Mouse (Mus musculus) CH12.LX (cell line): Measurements from ENCODE around the gene Pelp1.
A peak's percentile ranks its signal among the peaks of the same experiment; 100 is the strongest.

Source experiments
- CHD2 ChIP-seq: IDR thresholded peaks from 2 replicates; pipeline ENCODE4 v1.6.1; 2011; ENCODE audit warnings: low read length, improper control_type of control experiment
- CTCF ChIP-seq, 2 experiments: IDR thresholded peaks in 1 of 2; conservative IDR thresholded peaks in 1 of 2; 2 replicates each; pipeline ENCODE4 v1.5.1; 2011 to 2012; ENCODE audit warnings: low read depth in 2 of 2, low read length in 2 of 2, improper control_type of control experiment in 1 of 2, inconsistent platforms in 1 of 2, mild to moderate bottlenecking in 1 of 2, moderate library complexity in 1 of 2
- EP300 ChIP-seq: IDR thresholded peaks from 2 replicates; pipeline ENCODE4 v1.6.1; 2011; ENCODE audit warnings: low read length, improper control_type of control experiment
- MAFK ChIP-seq: IDR thresholded peaks from 2 replicates; pipeline ENCODE4 v1.6.1; 2011; ENCODE audit warnings: low read length, improper control_type of control experiment; ENCODE audit not compliant: insufficient replicate concordance
- POLR2A ChIP-seq: IDR thresholded peaks from 2 replicates; pipeline ENCODE4 v1.6.1; 2011; ENCODE audit warnings: low read depth, mild to moderate bottlenecking, improper control_type of control experiment, low read length
- TCF12 ChIP-seq: IDR thresholded peaks from 2 replicates; pipeline ENCODE4 v1.6.1; 2014; ENCODE audit warnings: low read depth, mild to moderate bottlenecking, inconsistent platforms, low read length, improper control_type of control experiment
- ZC3H11A ChIP-seq: IDR thresholded peaks from 2 replicates; pipeline ENCODE4 v1.6.1; 2012; ENCODE audit warnings: low read depth, mild to moderate bottlenecking, inconsistent platforms, low read length, improper control_type of control experiment

DNA sequence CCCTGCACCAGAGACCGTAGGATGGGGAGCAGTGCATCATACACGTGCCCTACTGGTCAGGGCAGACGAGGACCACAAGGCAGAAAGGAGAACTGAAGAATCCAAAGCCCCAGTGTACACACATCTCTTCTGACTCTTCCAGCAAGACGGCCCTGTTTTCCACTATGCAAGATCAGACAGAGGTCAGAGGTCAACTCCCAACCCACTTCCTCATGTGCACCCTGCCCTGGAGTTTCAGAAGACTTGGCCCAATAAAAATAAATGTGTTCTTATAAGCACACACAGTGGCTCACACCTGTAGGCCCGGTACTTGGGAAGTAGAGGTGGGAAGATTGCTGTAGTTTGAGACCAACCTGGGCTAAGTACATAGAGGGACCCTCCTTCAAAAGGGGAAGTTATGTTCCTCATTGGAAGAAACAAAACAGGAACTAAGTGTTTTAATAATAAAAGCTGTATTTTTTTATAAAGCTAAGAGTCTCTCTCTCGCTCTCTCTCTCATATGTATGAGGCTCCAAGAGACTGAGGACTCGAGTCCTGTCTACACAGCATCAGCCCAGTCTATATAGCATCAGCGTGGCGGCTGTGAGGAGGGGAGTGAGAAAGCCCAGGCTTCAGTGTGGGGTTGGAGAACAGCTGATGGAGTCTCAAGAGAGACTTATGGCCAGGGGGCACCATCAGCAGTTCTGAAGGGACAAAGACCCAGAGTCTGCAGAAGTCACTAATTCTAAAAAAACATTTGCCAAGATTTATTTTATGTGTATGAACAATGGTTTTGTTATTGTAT lies 43.6 kb upstream of the Pelp1 start:
- peak; percentile 34 for TF ChIP-seq POLR2A
- TF ChIP-seq ZC3H11A = no peak
- no peak for TF ChIP-seq CHD2
- no peak for TF ChIP-seq MAFK
- TF ChIP-seq EP300 = no peak
- no peak for TF ChIP-seq CTCF (conservative IDR thresholded peaks at IDR 0.05 in 1 of 2, IDR thresholded peaks at IDR 0.05 in 1 of 2; ENCODE audit: low read depth in 2 of 2, low read length in 2 of 2)
- TF ChIP-seq TCF12 = no peak
